Mouse (Mus musculus): ENCODE measurements at regions not wholly inside any gene's neighbourhood (a gene's known extent, or its start where the extent isn't known, plus 50 kb on each side); places are given as distances from the start of the nearest gene placed in this dataset.

DNA sequence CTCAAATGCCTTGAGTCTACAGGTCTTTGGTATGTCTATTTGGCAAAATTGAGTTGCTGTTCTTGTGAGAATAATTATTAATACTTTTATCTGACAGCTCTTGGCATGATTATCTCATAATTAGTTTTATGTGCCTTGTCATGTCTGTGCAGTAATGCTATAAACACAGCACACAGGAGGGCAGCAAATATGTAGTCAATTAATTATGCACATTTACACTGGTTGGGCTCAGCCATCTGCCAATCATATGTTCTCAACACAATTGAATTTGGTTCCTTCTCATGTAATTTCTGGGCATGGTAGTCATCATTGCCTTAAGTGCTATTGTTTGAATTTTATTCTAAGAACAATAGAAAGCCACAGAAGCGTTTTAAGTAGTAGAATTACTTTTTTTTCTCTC is 1650.7 kb upstream of the Tenm2 start:
- no peak for DNase-seq (ENCODE audit: low read depth, low spot score)

- no peak for DNase-seq (ENCODE audit: low read depth, low spot score)
Observed at GRCm38 (mm10) chr11:38861622-38862345, 1626.0 kb upstream of the Tenm2 start.

DNA sequence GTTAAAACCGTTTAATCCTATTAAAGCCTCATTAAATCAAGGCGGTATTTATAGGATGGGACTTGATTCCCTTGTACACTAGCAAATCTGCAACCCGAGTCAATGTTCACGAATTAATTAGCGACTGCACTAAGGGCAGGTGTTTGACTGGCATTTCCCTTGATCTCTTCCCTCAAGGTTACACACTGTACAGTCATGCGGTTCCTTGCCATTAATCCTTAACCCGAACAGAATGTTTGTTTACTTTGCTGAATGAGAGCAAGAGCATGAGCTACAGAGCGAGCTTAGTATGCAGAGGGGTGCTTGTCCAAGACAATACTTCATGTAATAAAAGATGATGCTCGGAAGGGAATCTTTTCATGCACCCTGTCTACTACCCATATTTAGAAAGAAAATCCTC is 1620.9 kb upstream of the Tenm2 start:
- no peak for DNase-seq (ENCODE audit: low read depth, low spot score)

GRCm38 (mm10) chr11:38829148-38829547 is 1593.4 kb upstream of the Tenm2 start:
- DNase-seq (ENCODE audit: low read depth, low spot score): no peak

- DNase-seq (ENCODE audit: low read depth, low spot score): no peak
Observed at GRCm38 (mm10) chr11:38828375-38828774, 1592.6 kb upstream of the Tenm2 start.

DNA sequence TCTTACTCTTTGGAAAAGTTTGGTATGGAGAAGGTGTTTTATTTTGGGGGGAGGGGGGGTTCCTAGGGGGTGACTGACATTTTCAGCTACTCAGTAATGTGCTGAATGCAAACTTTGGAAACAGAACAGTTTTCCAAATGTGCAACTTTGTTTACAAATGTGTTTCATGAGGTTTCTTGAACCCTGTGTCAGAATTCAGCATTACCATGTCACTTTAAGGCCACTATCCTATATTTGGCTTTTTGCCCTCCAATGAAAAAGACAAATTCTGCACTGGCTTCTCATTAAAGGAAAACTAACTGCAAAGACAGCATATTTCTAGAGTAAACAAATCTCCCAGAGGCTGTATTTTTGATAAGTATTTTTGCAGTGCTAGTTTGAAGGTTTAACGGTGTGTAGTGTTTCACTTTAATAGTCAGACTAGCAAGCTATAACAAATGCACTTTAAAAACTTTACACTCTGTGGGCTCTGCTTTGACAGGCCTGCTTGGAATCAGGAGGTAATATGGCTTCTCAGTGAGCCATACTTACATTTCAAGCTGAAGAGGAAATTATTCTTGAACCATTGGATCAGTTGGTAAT is 1589.5 kb upstream of the Tenm2 start:
- no peak for DNase-seq (ENCODE audit: low read depth, low spot score)

- DNase-seq (ENCODE audit: low read depth, low spot score): no peak
Observed at GRCm38 (mm10) chr11:38818141-38818540, 1582.4 kb upstream of the Tenm2 start.

DNA sequence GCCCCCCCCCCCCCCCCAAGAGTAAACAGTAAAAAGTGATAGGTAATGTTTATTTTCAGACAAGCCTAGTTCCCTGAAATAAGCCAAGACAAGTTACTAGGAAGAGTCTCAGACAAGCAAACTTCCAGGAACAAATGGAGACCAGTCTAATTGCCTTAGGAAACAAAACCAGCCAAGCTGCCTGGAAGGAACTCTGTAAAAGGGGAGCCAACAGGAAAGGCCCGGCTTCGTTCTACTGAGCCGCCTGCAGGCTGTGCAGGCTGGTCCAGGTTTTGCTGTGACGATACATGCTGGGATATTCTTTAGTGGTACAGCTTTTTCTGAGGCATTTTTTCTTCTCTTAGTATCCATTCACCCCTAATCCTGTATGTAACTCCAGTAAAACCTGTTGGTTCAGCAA is 1547.8 kb upstream of the Tenm2 start:
- no peak for DNase-seq (ENCODE audit: low read depth, low spot score)

GRCm38 (mm10) chr11:38779585-38779984 is 1543.8 kb upstream of the Tenm2 start:
- DNase-seq (ENCODE audit: low read depth, low spot score): no peak

GRCm38 (mm10) chr11:38762241-38762640 is 1526.5 kb upstream of the Tenm2 start:
- no peak for DNase-seq (ENCODE audit: low read depth, low spot score)

GRCm38 (mm10) chr11:38747549-38747948 is 1511.8 kb upstream of the Tenm2 start:
- peak; percentile 31 for DNase-seq (ENCODE audit: low read depth, low spot score)

- no peak for DNase-seq (ENCODE audit: low read depth, low spot score)
Observed at GRCm38 (mm10) chr11:38729101-38729500, 1493.3 kb upstream of the Tenm2 start.

GRCm38 (mm10) chr11:38715697-38716096 is 1479.9 kb upstream of the Tenm2 start:
- DNase-seq (ENCODE audit: low read depth, low spot score): no peak

- no peak for DNase-seq (ENCODE audit: low read depth, low spot score)
Observed at GRCm38 (mm10) chr11:38681264-38681663, 1445.5 kb upstream of the Tenm2 start.

GRCm38 (mm10) chr11:38673367-38674056 is 1437.7 kb upstream of the Tenm2 start:
- DNase-seq (ENCODE audit: low read depth, low spot score): no peak

Measured in WW6 (cell line).